Mouse (Mus musculus): ENCODE results near the gene Fgd6.

Gene Fgd6

GRCm38 (mm10) chr10:94095743-94096465 is 60.1 kb downstream of the Fgd6 start:
- Histone ChIP-seq H3K36me3 (ENCODE audit: control insufficient read depth, insufficient read depth, low read length, poor library complexity, severe bottlenecking) (peaks cover 3% of the 10 kb centered on the region; the same call in 1 of the 2 replicates), H3K27me3 (ENCODE audit: control insufficient read depth, insufficient read depth, low read length, poor library complexity, severe bottlenecking) (no peaks in the 10 kb centered on the region)
- no peak for DNase-seq (ENCODE audit: low read depth, low spot score)

DNA sequence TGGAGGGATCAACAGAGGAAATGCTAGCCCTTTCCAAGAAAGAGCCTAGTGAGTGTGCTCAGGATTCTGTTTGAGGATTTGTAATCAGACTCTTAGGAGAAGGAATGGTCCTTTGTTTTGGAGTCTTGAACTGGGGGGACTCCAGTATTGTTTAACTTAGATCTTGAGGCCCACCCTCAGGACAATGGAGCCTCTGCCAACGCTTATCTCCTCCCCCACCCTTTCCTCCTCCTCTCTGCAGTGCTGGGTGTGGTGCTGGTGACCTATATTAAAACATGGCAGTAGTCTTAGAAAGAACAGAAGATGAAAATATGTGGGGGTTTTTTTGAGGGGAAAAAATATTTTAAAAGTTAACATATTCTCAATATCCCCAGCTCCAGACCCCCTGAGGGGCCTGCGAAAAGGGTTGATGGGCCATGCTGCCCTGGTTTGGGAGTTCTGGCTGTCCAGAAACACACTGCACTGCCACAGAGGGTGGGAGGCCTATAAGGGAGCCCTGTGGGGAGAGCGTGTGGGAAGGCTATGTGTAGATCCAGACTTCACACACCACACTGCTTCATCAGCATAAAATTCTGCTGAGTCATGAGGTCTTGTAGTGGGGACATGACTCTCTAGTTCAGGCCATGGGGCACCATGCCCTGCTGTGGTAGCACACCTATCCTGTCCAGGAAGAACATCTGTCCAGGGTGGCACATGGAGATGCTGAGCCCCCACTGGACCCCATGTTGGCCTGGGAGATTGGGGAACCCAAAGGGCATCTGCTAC is 61.5 kb downstream of the Fgd6 start:
- no peak for DNase-seq (ENCODE audit: low read depth, low spot score)
- Histone ChIP-seq H3K27me3 (ENCODE audit: control insufficient read depth, insufficient read depth, low read length, poor library complexity, severe bottlenecking) (no peaks in the 10 kb centered on the region), H3K36me3 (ENCODE audit: control insufficient read depth, insufficient read depth, low read length, poor library complexity, severe bottlenecking) (peaks cover under 1% of the 10 kb centered on the region; the same call in 1 of the 2 replicates)

DNA sequence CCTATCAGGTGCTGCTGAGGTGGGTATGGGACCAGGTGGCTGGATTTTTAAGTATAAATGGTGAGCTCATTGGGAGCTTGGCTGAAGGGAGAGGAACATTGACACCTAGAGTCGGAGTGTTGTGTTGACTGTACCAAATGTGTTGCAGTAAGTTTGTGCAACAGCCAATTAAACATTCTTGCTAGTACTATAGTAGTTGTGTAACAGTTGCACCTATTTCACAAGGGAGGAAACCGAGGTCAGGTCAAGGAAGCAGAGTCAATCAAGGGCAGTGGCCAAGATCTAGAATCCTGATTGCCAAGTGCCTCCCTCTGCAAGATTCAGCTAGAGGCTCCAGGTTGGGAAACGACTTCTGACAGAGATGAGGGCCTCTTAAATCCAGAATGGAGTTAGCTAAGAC is 62.3 kb downstream of the Fgd6 start:
- Histone ChIP-seq H3K27me3 (ENCODE audit: control insufficient read depth, insufficient read depth, low read length, poor library complexity, severe bottlenecking) (no peaks in the 10 kb centered on the region), H3K36me3 (ENCODE audit: control insufficient read depth, insufficient read depth, low read length, poor library complexity, severe bottlenecking) (no peaks in the 10 kb centered on the region)
- DNase-seq (ENCODE audit: low read depth, low spot score) = no peak

GRCm38 (mm10) chr10:94105498-94105897 is 69.7 kb downstream of the Fgd6 start:
- DNase-seq (ENCODE audit: low read depth, low spot score) = no peak
- Histone ChIP-seq H3K27me3 (ENCODE audit: control insufficient read depth, insufficient read depth, low read length, poor library complexity, severe bottlenecking) (no peaks in the 10 kb centered on the region), H3K36me3 (ENCODE audit: control insufficient read depth, insufficient read depth, low read length, poor library complexity, severe bottlenecking) (peaks cover 3% of the 10 kb centered on the region; the same call in 1 of the 2 replicates)

DNA sequence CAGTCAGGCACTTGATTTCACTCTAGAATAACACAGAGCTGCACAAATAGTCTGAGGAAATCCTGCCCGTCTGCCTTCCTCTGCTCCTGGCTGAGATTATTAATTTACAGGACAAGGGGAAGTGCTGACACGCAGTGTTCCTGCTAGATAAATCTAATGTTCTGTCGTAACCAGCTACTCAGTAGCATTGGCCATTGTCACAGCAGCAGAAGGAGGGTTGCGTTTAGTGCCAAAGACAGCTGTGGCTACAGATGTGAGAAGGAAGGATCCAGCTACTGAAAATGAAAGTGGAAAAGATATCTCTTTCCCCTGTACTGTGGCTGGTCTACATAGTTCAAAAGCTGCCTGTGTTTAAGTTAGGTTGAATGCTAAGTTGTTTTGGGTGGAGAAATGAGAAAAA is 71.4 kb downstream of the Fgd6 start:
- Histone ChIP-seq H3K36me3 (ENCODE audit: control insufficient read depth, insufficient read depth, low read length, poor library complexity, severe bottlenecking) (peaks cover 3% of the 10 kb centered on the region; the same call in 1 of the 2 replicates), H3K27me3 (ENCODE audit: control insufficient read depth, insufficient read depth, low read length, poor library complexity, severe bottlenecking) (no peaks in the 10 kb centered on the region)
- no peak for DNase-seq (ENCODE audit: low read depth, low spot score)

DNA sequence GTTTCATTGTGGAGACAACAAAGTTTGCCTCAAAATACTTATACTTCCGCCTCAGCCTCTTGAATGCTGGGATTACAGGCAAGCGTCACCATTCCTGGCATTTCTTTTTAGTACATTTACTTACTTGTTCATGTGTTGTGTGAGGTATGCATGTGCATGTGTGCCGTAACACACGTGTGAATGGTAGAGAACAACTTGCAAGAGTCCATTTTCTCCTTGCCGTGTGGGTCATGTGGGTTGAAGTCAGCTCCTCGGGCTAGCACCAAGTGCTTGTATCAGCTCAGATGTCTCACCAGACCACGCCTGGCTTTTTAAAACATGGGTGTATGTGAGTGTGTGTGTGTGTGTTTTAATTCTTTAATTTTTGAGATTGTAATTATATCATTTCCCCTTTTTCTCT is 71.8 kb downstream of the Fgd6 start:
- Histone ChIP-seq H3K27me3 (ENCODE audit: control insufficient read depth, insufficient read depth, low read length, poor library complexity, severe bottlenecking) (no peaks in the 10 kb centered on the region), H3K36me3 (ENCODE audit: control insufficient read depth, insufficient read depth, low read length, poor library complexity, severe bottlenecking) (peaks cover 3% of the 10 kb centered on the region; the same call in 1 of the 2 replicates)
- DNase-seq (ENCODE audit: low read depth, low spot score) = no peak

DNA sequence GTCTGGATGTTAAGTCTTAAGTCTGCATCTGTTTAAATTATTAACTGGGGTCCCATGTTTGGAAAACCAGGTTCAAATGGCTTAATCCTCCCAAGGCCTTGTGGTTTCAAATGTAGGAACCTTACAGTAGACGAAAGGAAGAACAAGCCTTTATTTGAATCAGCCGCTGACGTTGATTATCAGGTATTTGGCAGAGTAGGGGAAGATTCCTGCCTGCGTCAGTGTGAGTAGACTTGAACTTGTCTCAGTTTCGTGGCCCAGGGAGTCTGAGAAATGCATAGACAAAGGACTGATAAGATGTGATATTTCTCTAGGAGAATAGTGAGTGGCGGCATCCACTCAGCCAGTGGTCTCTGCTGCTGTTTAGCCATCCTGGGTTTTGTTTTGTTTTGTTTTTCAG is 73.0 kb downstream of the Fgd6 start:
- H3K27me3 ChIP-seq (ENCODE audit: control insufficient read depth, insufficient read depth, low read length, poor library complexity, severe bottlenecking) = no peaks in the 10 kb centered on the region
- H3K36me3 ChIP-seq (ENCODE audit: control insufficient read depth, insufficient read depth, low read length, poor library complexity, severe bottlenecking) = peaks cover 3% of the 10 kb centered on the region; the same call in 1 of the 2 replicates
- no peak for DNase-seq (ENCODE audit: low read depth, low spot score)

DNA sequence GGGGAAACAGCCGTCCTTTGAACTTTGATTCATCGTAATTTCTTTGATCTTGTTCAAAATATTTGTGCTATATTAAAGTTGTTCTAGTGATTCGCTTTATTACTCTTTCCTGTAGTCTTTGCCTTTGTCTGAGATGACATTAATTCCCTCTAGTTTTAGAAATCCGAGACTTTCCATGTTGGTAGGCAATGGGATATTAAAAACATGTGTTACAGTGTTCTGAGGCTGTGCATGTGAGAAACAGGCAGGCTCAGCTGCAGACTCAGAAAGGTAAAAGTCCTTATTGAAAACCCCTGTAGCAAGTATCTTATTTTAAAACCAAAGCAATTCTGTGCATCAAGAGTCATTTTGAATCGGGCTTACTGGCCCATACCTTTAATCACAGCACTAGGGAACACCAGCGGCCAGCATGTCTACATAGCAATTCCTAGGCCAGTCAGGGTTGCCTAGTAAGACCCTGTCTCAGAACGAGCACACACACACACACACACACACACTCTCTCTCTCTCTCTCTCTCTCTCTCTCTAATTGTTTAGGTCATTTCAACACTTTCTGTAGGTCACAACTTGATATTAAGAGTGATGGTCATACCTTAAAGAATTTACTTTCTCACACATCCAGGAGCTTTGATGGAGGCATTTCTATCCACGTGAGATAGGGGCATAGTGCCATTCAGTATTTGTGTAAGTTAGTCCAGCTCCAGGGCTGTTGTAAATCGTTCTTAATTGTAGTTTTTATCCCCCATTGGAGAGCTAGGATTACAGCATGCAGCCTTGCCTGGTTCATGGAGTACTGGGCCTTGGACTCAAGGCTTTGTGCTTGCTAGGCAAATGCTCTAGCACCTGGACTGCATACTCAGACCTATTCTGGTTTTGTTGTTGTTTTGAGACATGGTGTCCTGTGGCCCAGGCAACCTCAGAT is 75.3 kb downstream of the Fgd6 start:
- H3K27me3 ChIP-seq (ENCODE audit: control insufficient read depth, insufficient read depth, low read length, poor library complexity, severe bottlenecking) = no peaks in the 10 kb centered on the region
- no peak for DNase-seq (ENCODE audit: low read depth, low spot score)
- no peaks in the 10 kb centered on the region for H3K36me3 ChIP-seq (ENCODE audit: control insufficient read depth, insufficient read depth, low read length, poor library complexity, severe bottlenecking)

DNA sequence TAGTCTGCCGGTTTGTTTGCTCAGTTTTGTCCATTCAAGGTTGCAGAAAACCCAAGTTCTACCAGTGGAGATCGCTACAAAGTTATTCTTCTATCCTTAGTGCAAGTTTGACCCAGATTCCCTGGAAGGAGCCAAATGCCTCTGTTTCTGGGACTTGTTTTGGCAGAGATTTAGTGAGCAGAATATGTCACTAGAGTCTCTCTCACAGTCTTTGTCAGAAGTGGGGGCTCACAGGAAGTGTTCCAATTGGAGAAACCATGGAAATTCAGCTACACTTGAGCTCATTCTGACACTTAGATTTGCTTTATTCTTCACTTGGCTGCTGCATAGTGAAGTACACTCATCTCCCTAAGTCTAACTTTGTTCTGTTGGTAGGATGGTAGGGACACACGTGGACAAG is 76.4 kb downstream of the Fgd6 start:
- no peaks in the 10 kb centered on the region for H3K27me3 ChIP-seq (ENCODE audit: control insufficient read depth, insufficient read depth, low read length, poor library complexity, severe bottlenecking)
- H3K36me3 ChIP-seq (ENCODE audit: control insufficient read depth, insufficient read depth, low read length, poor library complexity, severe bottlenecking) = no peaks in the 10 kb centered on the region
- DNase-seq (ENCODE audit: low read depth, low spot score) = no peak

- no peaks in the 10 kb centered on the region for H3K27me3 ChIP-seq (ENCODE audit: control insufficient read depth, insufficient read depth, low read length, poor library complexity, severe bottlenecking)
These were observed 80.2 kb downstream of the Fgd6 start for GRCm38 (mm10) chr10:94115893-94116599.

DNA sequence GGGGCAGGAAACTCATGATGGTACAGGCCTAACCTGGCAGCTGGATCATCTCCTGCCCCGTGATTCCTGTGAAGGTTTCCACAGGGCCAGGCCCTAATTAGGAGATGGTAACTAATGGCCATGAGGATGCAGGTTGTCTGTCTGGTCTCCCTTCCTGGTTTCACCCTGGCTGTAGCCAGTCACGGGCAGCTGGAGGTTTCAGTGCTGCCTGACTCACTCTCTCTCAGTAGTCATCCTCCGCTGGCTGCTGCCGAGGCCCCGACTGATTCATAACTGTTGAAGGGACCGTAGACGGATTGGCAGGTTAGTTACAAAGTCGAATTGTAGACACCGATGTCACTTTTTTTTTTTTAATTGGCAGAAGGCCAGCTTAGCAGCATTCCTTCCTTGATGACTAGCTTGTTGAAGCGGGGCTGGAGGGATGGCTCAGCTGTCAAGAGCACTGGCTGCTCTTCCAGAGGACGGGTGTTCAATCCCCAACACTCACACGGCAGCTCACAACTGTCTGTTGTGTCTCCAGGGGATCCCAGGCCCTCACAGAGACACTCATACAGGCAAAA is 81.1 kb downstream of the Fgd6 start:
- no peaks in the 10 kb centered on the region for H3K27me3 ChIP-seq (ENCODE audit: control insufficient read depth, insufficient read depth, low read length, poor library complexity, severe bottlenecking)
- no peak for DNase-seq (ENCODE audit: low read depth, low spot score)
- no peaks in the 10 kb centered on the region for H3K36me3 ChIP-seq (ENCODE audit: control insufficient read depth, insufficient read depth, low read length, poor library complexity, severe bottlenecking)

More at GRCm38 (mm10) chr10:94115893-94116599, 80.2 kb downstream of the Fgd6 start:
- peak; percentile 89 for DNase-seq (ENCODE audit: low read depth, low spot score)
- no peaks in the 10 kb centered on the region for H3K36me3 ChIP-seq (ENCODE audit: control insufficient read depth, insufficient read depth, low read length, poor library complexity, severe bottlenecking)

DNA sequence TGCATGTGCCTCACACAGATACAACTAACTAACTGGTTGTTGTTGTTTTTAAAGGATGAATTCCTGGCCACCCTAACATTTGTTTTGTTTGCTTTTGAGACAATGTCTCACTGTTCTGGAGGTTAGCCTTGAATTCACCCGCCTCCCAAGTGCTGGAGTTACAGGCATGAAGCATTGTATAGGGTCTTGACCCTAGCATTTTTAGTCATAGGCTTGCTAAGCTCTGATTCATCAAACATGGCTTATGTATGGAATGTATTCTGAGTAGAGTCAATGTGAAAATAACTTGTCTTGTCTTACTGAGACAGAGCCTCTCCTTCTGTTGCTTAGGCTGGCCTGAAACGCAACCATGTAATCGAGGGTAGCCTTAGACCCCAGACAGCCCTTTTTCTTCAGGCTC is 82.1 kb downstream of the Fgd6 start:
- Histone ChIP-seq H3K27me3 (ENCODE audit: control insufficient read depth, insufficient read depth, low read length, poor library complexity, severe bottlenecking) (no peaks in the 10 kb centered on the region), H3K36me3 (ENCODE audit: control insufficient read depth, insufficient read depth, low read length, poor library complexity, severe bottlenecking) (no peaks in the 10 kb centered on the region)
- DNase-seq (ENCODE audit: low read depth, low spot score) = no peak

GRCm38 (mm10) chr10:94118993-94119392 is 83.2 kb downstream of the Fgd6 start:
- H3K36me3 ChIP-seq (ENCODE audit: control insufficient read depth, insufficient read depth, low read length, poor library complexity, severe bottlenecking) = no peaks in the 10 kb centered on the region
- no peaks in the 10 kb centered on the region for H3K27me3 ChIP-seq (ENCODE audit: control insufficient read depth, insufficient read depth, low read length, poor library complexity, severe bottlenecking)
- DNase-seq (ENCODE audit: low read depth, low spot score) = no peak

GRCm38 (mm10) chr10:94120676-94121075 is 84.9 kb downstream of the Fgd6 start:
- DNase-seq (ENCODE audit: low read depth, low spot score) = no peak
- Histone ChIP-seq H3K36me3 (ENCODE audit: control insufficient read depth, insufficient read depth, low read length, poor library complexity, severe bottlenecking) (no peaks in the 10 kb centered on the region), H3K27me3 (ENCODE audit: control insufficient read depth, insufficient read depth, low read length, poor library complexity, severe bottlenecking) (no peaks in the 10 kb centered on the region)

All from splenic B cell, adult 2 months (primary cell).